Mouse (Mus musculus) spleen, postnatal 36 days (tissue): Measurements from ENCODE around the gene Rubcn.

Source experiments
- DNase-seq, 2 experiments: peaks; one replicate each; pipeline ENCODE4 v3.0.0; 2022; ENCODE audit warnings: low spot score in 2 of 2, mixed read lengths in 1 of 2

Rubcn gene

GRCm38 (mm10) chr16:32818441-32818840, 59.1 kb downstream of the Rubcn start:
- no peak for DNase-seq

GRCm38 (mm10) chr16:32818036-32818435, 59.5 kb downstream of the Rubcn start:
- no peak for DNase-seq

- DNase-seq, result no peak
Observed at GRCm38 (mm10) chr16:32815160-32815605, 62.4 kb downstream of the Rubcn start.

GRCm38 (mm10) chr16:32814539-32814938, 63.0 kb downstream of the Rubcn start:
- peak in 1 of 2 experiments; percentile 23 for DNase-seq

DNA sequence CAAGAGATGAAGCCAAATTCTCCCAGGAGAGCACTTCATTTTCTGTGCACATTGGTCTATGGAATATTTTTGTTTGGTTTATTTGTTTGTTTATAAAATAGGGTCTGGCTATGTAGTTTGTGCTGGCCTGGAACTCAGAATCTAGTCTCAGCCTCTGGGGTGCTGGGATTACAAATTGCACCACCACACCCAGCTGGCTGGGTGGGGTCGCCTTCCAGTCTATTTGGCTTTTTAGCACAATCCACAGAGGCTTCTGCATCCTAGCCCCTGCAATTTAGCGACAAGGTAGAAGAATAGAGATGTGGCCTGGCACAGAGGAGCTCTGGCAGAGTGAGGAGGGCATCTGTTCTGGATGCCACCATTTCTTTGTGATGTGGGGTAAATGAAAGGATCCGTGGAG, 63.8 kb downstream of the Rubcn start:
- DNase-seq, result no peak

- no peak for DNase-seq
Observed at GRCm38 (mm10) chr16:32813362-32813761, 64.2 kb downstream of the Rubcn start.

DNA sequence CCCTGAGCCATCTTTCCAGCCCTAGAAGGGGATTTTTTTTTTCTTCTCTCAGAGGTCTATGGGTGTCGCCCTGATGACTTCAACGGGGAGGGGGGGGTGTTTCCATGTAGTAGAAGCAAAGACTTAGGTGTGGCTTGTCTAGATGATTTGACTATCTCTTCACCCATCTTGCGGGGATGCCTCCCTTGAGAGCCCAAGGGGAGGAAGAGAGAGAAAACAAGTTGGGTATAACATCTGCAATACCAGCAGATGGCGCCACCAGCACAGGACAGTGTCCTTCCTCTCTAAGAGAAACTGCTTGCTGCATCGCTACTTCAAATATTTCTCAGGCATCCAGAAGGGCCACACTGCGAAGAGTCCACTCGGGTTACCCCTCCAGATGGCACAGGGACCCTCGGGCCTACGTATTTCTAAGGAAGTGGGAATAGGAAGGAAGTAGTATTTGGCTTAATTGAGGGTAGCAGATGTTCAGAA, 64.6 kb downstream of the Rubcn start:
- peak; percentile 81 to 85 for DNase-seq

- no peak for DNase-seq
Observed at GRCm38 (mm10) chr16:32810321-32810720, 67.2 kb downstream of the Rubcn start, which contains the start of gene Smbd1. TSS of gene Smbd1 (minus strand) at chr16:32810477.

DNA sequence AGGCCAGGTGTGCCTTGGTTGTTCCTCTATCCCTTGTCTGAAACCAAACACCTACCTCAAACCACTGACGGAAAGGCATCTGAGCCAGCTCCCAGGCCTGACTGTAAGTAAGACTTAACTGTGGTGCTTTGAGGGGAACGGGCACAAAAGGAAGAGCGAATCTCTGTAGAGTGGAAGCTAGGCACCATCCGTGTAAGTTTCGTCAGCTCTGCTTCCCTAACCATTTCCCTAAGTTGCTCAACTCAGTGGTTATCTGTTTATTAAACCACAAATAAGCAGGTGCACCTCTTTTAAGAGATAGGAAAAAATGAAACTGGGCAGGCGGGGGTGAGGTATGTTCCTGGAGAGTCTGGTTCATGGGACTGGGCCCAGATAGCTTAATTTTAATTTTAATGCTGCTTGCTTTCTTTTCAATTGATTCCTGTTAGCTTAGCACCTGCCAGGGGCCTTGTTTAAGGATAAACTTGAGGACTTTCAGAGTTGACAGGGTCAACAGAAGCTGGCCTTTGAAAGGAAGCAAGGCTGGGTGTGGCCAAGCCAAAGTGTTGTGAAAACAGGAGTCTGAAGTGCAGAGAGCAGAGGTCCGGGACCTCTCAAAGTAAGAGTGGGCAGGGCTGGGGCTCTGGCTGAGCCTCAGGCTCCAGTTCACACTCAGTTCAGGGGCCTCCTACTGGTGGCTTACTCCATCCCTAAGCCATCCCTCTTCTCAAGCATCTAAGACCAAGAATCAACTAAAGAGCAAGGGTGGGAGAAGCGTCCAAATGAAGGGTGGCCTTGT, 70.0 kb downstream of the Rubcn start:
- DNase-seq, result no peak

DNA sequence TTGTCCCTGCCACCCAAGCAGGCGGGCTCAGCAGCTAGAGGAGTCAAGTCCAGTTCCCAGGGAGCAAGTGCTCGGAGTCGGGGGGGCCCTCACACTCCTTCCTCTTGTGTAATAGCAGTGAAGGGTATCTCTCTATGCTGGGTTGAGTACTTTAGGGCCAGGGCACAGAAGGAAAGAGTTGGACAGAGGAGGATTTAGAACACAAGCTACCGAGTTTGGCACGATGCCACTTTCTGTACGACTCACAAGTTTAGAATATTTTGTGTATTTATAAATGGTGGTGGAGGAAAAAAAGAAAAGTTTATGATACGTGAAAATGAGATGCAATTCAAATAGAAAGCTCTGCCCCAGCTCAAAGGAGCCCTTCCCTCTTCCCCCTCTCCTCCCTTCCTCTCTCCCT, 72.4 kb downstream of the Rubcn start:
- no peak for DNase-seq

- DNase-seq, result no peak
Observed at GRCm38 (mm10) chr16:32803901-32804300, 73.7 kb downstream of the Rubcn start.

- peak; percentile 7 to 23 for DNase-seq
Observed at GRCm38 (mm10) chr16:32803252-32803853, 74.2 kb downstream of the Rubcn start.

- DNase-seq, result no peak
Observed at GRCm38 (mm10) chr16:32797426-32797689, 80.2 kb downstream of the Rubcn start, which contains the start of gene Muc20. TSS of gene Muc20 (minus strand) at chr16:32797435.

- DNase-seq, result no peak
Observed at GRCm38 (mm10) chr16:32796676-32797425, 80.7 kb downstream of the Rubcn start.

GRCm38 (mm10) chr16:32795177-32795576, 82.4 kb downstream of the Rubcn start:
- DNase-seq, result no peak

GRCm38 (mm10) chr16:32790056-32790455, 87.5 kb downstream of the Rubcn start:
- no peak for DNase-seq

GRCm38 (mm10) chr16:32784840-32785239, 92.7 kb downstream of the Rubcn start:
- DNase-seq, result no peak

- no peak for DNase-seq
Observed at GRCm38 (mm10) chr16:32783324-32784062, 94.1 kb downstream of the Rubcn start.

DNA sequence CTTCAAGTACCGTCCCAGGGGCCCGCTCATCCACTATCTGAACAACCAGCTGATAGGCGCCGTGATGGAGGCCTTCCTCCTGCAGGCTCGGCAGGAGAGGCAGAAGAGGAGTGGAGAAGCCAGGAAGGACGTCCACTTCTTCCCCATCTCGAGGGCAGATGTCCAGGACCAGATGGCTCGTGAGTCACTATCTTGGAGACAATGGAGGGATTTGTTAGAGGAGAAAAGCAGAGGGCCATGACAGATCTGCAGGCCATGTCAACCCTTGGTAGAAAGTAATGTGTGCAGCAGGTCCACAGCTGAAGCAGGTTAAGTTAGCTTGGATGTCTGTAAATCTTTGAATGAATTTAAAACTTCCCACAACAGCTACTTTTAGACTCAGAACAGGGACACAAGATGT, 98.6 kb downstream of the Rubcn start:
- DNase-seq, result no peak

DNA sequence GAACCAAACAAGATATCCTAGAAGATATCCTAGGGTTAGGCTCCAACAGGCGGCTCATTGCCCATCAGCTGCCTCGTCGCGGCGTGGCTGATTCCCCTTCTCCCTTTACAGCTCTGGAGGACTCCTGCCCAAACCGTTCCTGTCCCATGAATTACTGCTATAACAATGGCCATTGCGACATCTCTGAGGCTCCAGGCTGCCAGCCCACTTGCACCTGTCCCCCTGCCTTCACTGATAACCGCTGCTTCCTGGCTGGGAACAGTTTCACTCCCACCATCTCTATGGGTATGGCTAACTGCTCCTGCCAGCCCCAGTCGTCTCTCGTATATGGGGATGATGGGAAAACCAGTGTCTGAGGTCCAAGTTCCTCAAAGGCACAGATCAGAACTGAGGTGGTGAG, 100.9 kb downstream of the Rubcn start:
- DNase-seq, result no peak
